Mouse (Mus musculus) adrenal gland, postnatal 0 days (tissue): ENCODE data around the gene Vps37d. TPM values are rescaled to one million over a fixed set of nuclear protein-coding genes. Genes with fewer than 3 reads are reported as not detected.

Source experiments
- polyA plus RNA-seq: library from polyadenylated mRNA; unstranded; fragments of >200 nt; fragmentation: Nextera tagmentation; extraction: Ambion mirVana; gene quantifications from 2 replicates; pipeline ENCODE4 v1.2.1, GENCODE M21; 2015

The Vps37d gene
- polyA plus RNA-seq: 9.5 and 14.7 TPM in 2 replicates

GRCm38 (mm10) chr5:135077564-135078481 lies at the start of gene Vps37d:
TSS of gene Vps37d (minus strand) at chr5:135078266.

GRCm38 (mm10) chr5:135089653-135090052 lies 11.6 kb upstream of the Vps37d start, which contains the start of gene Mlxipl:
TSS of gene Mlxipl (plus strand) at chr5:135089890.

GRCm38 (mm10) chr5:135064909-135065446 lies 13.1 kb downstream of the Vps37d start, which contains the start of gene Bud23:
TSS of gene Bud23 (minus strand) at chr5:135064959.

GRCm38 (mm10) chr5:135063629-135064381 lies 14.3 kb downstream of the Vps37d start, which contains the start of gene Dnajc30:
TSS of gene Dnajc30 (plus strand) at chr5:135064202.

GRCm38 (mm10) chr5:135023344-135024173 lies 54.5 kb downstream of the Vps37d start, which contains the start of gene Stx1a:
TSS of gene Stx1a (plus strand) at chr5:135023482.

Other genes with a start within 250 kb of the Vps37d start
- not detected in 2 replicates for gene Tmem270, start 171.5 kb downstream of the Vps37d start, polyA plus RNA-seq
- 5.6 and 17.2 TPM in 2 replicates for gene Cldn13, start 162.7 kb downstream of the Vps37d start, polyA plus RNA-seq
- 25.2 and 47.8 TPM in 2 replicates for gene Mettl27, start 145.9 kb downstream of the Vps37d start, polyA plus RNA-seq
- 0.74 and 1.8 TPM in 2 replicates for gene Cldn4, start 131.3 kb downstream of the Vps37d start, polyA plus RNA-seq
- gene Cldn3, start 92.1 kb downstream of the Vps37d start, polyA plus RNA-seq: 9.2 and 9.9 TPM in 2 replicates
- gene Abhd11, start 69.1 kb downstream of the Vps37d start, polyA plus RNA-seq: 50.6 and 73.8 TPM in 2 replicates
- 16.5 and 23.9 TPM in 2 replicates for gene Stx1a, start 54.8 kb downstream of the Vps37d start, polyA plus RNA-seq
- gene Dnajc30, start 14.1 kb downstream of the Vps37d start, polyA plus RNA-seq: 28.7 and 44.2 TPM in 2 replicates
- gene Bud23, start 13.3 kb downstream of the Vps37d start, polyA plus RNA-seq: 49.9 and 70.9 TPM in 2 replicates
- 3.0 and 7.7 TPM in 2 replicates for gene Mlxipl, start 11.6 kb upstream of the Vps37d start, polyA plus RNA-seq
- 8.7 and 12.8 TPM in 2 replicates for gene Tbl2, start 71.4 kb upstream of the Vps37d start, polyA plus RNA-seq
- 51.5 and 67.6 TPM in 2 replicates for gene Bcl7b, start 90.0 kb upstream of the Vps37d start, polyA plus RNA-seq
- gene Baz1b, start 109.0 kb upstream of the Vps37d start, polyA plus RNA-seq: 13.8 and 15.8 TPM in 2 replicates
- gene Fzd9, start 173.0 kb upstream of the Vps37d start, polyA plus RNA-seq: 0.77 and 1.6 TPM in 2 replicates